Mouse (Mus musculus) gastrocnemius, postnatal 14 days (tissue): ENCODE results near the gene Cacng6. TPM values are rescaled to one million over a fixed set of nuclear protein-coding genes. Genes with fewer than 3 reads are reported as not detected.

Experiments
- DNase-seq: peaks from one replicate; pipeline ENCODE4 v3.0.0; 2021; ENCODE audit warnings: mixed read lengths
- intact Hi-C: fragments of 180-260 bp; cut with DNase I; formaldehyde crosslinking; loops from one replicate; pipeline ENCODE4 v1.15.1; 2025; ENCODE audit warnings: low total_unique reads
- total RNA-seq, 2 experiments: library from RNA; stranded (reverse); gene quantifications; 2 replicates each; pipeline ENCODE4 v1.2.3; 2021

Gene Cacng6
- total RNA-seq, 2 experiments from 2014 or later: 79.3 to 91.5 TPM

GRCm38 (mm10) chr7:3412036-3412435 lies 12.0 kb upstream of the Cacng6 start:
- DNase-seq: no peak
- intact Hi-C loops: no loop called here

- intact Hi-C loops: no loop called here
- peak; percentile 28 for DNase-seq
Observed at GRCm38 (mm10) chr7:3414888-3415287, 9.1 kb upstream of the Cacng6 start.

- intact Hi-C loops: no loop called here
- DNase-seq: peak; percentile 19
Observed at GRCm38 (mm10) chr7:3415378-3415777, 8.6 kb upstream of the Cacng6 start.

GRCm38 (mm10) chr7:3419941-3420340 lies 4.1 kb upstream of the Cacng6 start:
- intact Hi-C loops: no loop called here
- no peak for DNase-seq

GRCm38 (mm10) chr7:3420466-3420865 lies 3.5 kb upstream of the Cacng6 start:
- no peak for DNase-seq
- intact Hi-C loops: no loop called here

GRCm38 (mm10) chr7:3421297-3421696 lies 2.7 kb upstream of the Cacng6 start:
- intact Hi-C loops: no loop called here
- no peak for DNase-seq

- intact Hi-C loops: no loop called here
- DNase-seq: no peak
Observed at GRCm38 (mm10) chr7:3422051-3422450, 1.9 kb upstream of the Cacng6 start.

- DNase-seq: peak; percentile 58
Observed at GRCm38 (mm10) chr7:3423430-3423829, 565 bp upstream of the Cacng6 start.

GRCm38 (mm10) chr7:3425141-3425540 lies 1.1 kb downstream of the Cacng6 start:
- no peak for DNase-seq
- intact Hi-C loops: no loop called here

More at GRCm38 (mm10) chr7:3423430-3423829, 565 bp upstream of the Cacng6 start:
- intact Hi-C loops: no loop called here

- DNase-seq: no peak
- intact Hi-C loops: no loop called here
Observed at GRCm38 (mm10) chr7:3430161-3430560, 6.2 kb downstream of the Cacng6 start.

- no peak for DNase-seq
- intact Hi-C loops: no loop called here
Observed at GRCm38 (mm10) chr7:3432066-3432465, 8.1 kb downstream of the Cacng6 start.

- DNase-seq: no peak
- intact Hi-C loops: no loop called here
Observed at GRCm38 (mm10) chr7:3437941-3438340, 13.9 kb downstream of the Cacng6 start.

GRCm38 (mm10) chr7:3439984-3440383 lies 16.0 kb downstream of the Cacng6 start:
- no peak for DNase-seq
- intact Hi-C loops: loop anchor here (10.0 kb wide), 1 partner anchor 215 kb away; no protein-coding TSS in a partner anchor

- intact Hi-C loops: loop anchor here (10.0 kb wide), 1 partner anchor 216 kb away; no protein-coding TSS in a partner anchor
Observed at GRCm38 (mm10) chr7:3440526-3440925, 16.5 kb downstream of the Cacng6 start.

GRCm38 (mm10) chr7:3442476-3443062 lies 18.6 kb downstream of the Cacng6 start:
- no peak for DNase-seq

More at GRCm38 (mm10) chr7:3440526-3440925, 16.5 kb downstream of the Cacng6 start:
- no peak for DNase-seq

GRCm38 (mm10) chr7:3444678-3445077 lies 20.7 kb downstream of the Cacng6 start:
- intact Hi-C loops: loop anchor here (10.0 kb wide), 1 partner anchor 220 kb away; no protein-coding TSS in a partner anchor
- no peak for DNase-seq

More at GRCm38 (mm10) chr7:3442476-3443062, 18.6 kb downstream of the Cacng6 start:
- intact Hi-C loops: loop anchor here (10.0 kb wide), 1 partner anchor 218 kb away; no protein-coding TSS in a partner anchor

GRCm38 (mm10) chr7:3446584-3446983 lies 22.6 kb downstream of the Cacng6 start:
- DNase-seq: no peak
- intact Hi-C loops: loop anchor here (10.0 kb wide), 1 partner anchor 222 kb away; no protein-coding TSS in a partner anchor

- no peak for DNase-seq
- intact Hi-C loops: loop anchor here (10.0 kb wide), 1 partner anchor 222 kb away; no protein-coding TSS in a partner anchor
Observed at GRCm38 (mm10) chr7:3447026-3447425, 23.0 kb downstream of the Cacng6 start.

GRCm38 (mm10) chr7:3448737-3449454 lies 24.9 kb downstream of the Cacng6 start:
- peak; percentile 65 for DNase-seq
- intact Hi-C loops: loop anchor here (10.0 kb wide), 1 partner anchor 224 kb away; no protein-coding TSS in a partner anchor

- no peak for DNase-seq
- intact Hi-C loops: loop anchor here (2.0 kb wide), 1 partner anchor 120 kb away; no protein-coding TSS in a partner anchor
Observed at GRCm38 (mm10) chr7:3450671-3451070, 26.7 kb downstream of the Cacng6 start.
